Mouse (Mus musculus) leukemia stem cell, adult 10-12 weeks (primary cell): ENCODE results near the gene Pepd. TPM values are rescaled to one million over a fixed set of nuclear protein-coding genes. Genes with fewer than 3 reads are reported as not detected.

Experiments used
- polyA plus RNA-seq: library from polyadenylated mRNA; stranded (reverse); fragments of >175 nt; gene quantifications from 2 replicates; pipeline ENCODE4 v1.2.3, GENCODE M21; 2012; ENCODE audit warnings: low replicate concordance

Gene Pepd
- 3.5 and 6.2 TPM in 2 replicates for polyA plus RNA-seq

DNA sequence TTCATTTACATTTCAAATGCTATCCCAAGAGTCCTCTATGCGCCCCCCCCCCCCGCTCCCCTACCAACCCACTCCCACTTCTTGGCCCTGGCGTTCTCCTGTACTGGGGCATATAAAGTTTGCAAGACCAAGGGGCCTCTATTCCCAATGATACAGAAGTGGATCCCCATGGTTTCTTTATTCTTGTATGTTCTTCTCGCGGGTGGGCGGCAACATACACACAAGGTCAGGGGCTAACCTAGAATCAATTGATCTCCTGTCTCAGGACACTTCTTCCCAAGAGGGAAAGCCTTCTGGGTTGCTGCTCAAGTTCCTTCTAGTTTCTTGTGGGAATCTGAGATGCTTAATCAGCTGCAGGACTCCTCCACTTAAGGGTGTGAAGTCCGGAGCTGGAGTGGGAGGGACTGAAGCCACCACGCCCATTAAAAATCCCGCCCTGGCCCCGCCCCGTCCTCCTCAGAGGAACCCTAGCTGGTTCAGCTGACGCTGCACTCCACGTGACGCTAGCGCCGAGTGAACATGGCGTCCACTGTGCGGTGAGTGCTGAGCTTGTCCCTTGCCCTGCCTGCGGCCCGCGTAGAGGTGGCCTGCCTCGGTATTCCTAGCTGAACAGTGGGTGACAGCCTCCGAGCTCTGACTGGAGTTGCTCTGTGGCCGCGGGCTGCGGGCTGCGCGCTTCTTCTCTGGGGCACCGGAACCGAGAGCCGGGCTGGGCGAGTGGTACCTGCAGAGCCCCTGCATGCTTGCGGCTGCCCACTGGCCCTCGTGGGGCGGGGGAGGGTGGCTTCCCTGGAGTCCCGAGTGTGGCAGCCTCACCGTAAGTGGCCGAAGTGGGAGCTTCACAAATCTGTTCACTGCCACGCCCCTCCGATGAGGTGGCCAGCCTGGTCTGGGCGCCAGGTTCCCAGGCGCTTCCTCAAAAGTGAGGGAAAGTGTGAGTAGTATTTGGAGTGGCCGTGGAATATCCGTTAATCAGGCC is at the start of gene Pepd:
Pepd (plus strand) TSS at position 461 of the 979 bp plus-strand sequence.

DNA sequence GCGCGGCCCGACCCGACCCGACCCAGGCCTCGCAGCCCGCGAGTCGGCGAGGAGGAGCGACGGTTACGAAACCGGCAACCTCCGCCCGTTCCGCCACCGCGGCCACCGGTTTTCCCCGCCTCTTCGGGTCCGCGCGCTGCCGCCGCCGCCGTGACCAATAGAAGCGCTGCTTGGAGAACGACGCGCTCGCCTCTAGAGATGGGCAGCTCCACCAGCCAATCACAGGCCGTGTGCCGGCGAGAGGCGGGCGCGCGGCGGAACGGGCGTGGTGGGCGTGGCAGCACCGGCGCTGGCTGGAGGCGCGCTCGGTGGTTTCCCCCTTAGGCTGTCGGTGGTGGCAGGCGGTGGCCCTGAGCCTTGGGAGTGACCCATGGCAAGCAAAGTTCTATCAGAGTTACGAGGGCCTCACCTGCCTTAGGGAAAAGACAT is 144.3 kb downstream of the Pepd start, which contains the start of gene Cebpg:
Cebpg (minus strand) TSS at position 138 of the 429 bp plus-strand sequence.

Other genes starting within 250 kb of the Pepd start
- 0.28 TPM in 1 of 2 replicates, not detected in the other for gene Chst8, start 99.7 kb upstream of the Pepd start, polyA plus RNA-seq
- 17.3 and 24.5 TPM in 2 replicates for gene Cebpg, start 144.2 kb downstream of the Pepd start, polyA plus RNA-seq
- gene Cebpa, start 206.9 kb downstream of the Pepd start, polyA plus RNA-seq = 9.9 and 28.9 TPM in 2 replicates